Mouse (Mus musculus): ENCODE results near the gene Enah. TPM values are rescaled to one million over a fixed set of nuclear protein-coding genes. Genes with fewer than 3 reads are reported as not detected.

Enah gene
- total RNA-seq, 2 experiments from 2014 or later = 140 to 156 TPM

GRCm38 (mm10) chr1:181851521-181852310 is 168.1 kb downstream of the Enah start:
- intact Hi-C loops (cut with DNase I) = no loop called here
- peak; percentile 77 to 80 for DNase-seq

- DNase-seq = peak in 1 of 2 experiments; percentile 17
- intact Hi-C loops (cut with DNase I) = no loop called here
Measured at GRCm38 (mm10) chr1:181850441-181850840, 169.3 kb downstream of the Enah start.

- intact Hi-C loops (cut with DNase I) = no loop called here
- no peak for DNase-seq
Measured at GRCm38 (mm10) chr1:181848210-181848609, 171.6 kb downstream of the Enah start.

GRCm38 (mm10) chr1:181847396-181847795 is 172.4 kb downstream of the Enah start:
- no peak for DNase-seq
- intact Hi-C loops (cut with DNase I) = no loop called here

Other genes starting within 250 kb of the Enah start
- gene Lbr, start 176.9 kb downstream of the Enah start, total RNA-seq (2021) = 10 to 100 TPM; 35.0 to 36.3 TPM
- 10 to 100 TPM; 48.1 to 49.0 TPM for gene Srp9, start 104.7 kb upstream of the Enah start, total RNA-seq (2021)
- not detected for gene Vmn1r1, start 144.5 kb upstream of the Enah start, total RNA-seq (2021)

All from heart, postnatal 10 days (tissue).